Mouse (Mus musculus) gastrocnemius, adult 18-20 months (tissue): Measurements from ENCODE around the gene Tnrc6a. TPM values are rescaled to one million over a fixed set of nuclear protein-coding genes. Genes with fewer than 3 reads are reported as not detected.

ENCODE experiments used
- DNase-seq: peaks from one replicate; pipeline ENCODE4 v3.0.0; 2021; ENCODE audit warnings: low spot score
- total RNA-seq, 2 experiments: library from RNA; stranded (reverse); gene quantifications; 2 replicates each; pipeline ENCODE4 v1.2.3; 2021

The Tnrc6a gene
- total RNA-seq, 2 experiments from 2014 or later: 20.7 to 22.3 TPM

- DNase-seq: peak; percentile 23
Measured at GRCm38 (mm10) chr7:123124299-123124716, 623 bp downstream of the Tnrc6a start.

DNA sequence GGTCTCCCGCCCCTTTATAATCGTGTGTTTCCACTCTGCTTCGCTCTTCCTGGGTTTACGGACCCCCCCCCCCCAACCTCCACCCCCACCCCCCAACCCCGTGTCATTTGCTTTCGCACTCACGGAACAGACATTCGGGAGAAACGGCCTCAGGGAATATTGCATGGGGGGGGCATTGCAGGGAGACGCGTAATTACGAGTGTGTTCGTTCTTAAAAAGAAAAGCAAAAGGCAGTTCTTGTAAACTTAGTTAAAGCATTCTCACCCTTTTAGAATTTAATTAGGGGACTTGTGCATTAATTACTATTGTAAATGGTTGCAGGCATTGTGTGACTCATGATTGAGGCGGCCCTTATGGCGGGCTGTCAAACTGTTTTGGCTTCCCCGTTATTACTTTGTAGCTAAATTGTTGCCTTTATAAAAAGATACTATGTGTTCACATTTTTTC is 1.1 kb downstream of the Tnrc6a start:
- DNase-seq: no peak

GRCm38 (mm10) chr7:123126056-123126455 is 2.4 kb downstream of the Tnrc6a start:
- DNase-seq: no peak

DNA sequence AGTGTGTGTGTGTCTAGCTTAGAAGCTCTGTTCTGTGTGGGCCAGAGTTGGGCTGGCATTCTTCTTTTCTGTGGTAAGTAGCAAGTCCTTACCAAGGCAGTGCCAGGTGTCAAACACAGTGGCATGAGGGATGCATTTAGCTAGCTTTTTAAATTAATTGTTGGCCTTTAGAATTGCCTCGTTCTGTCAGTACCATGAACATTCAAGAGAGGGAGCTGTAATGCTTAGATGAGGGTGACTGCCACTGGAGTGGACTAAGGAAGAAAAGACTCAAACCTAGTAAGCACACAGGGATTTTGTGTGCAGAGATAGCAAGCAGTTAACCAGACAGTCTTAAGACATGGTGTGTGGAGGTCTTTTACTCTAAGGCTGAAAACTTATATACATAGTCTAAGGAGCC is 3.6 kb downstream of the Tnrc6a start:
- no peak for DNase-seq

DNA sequence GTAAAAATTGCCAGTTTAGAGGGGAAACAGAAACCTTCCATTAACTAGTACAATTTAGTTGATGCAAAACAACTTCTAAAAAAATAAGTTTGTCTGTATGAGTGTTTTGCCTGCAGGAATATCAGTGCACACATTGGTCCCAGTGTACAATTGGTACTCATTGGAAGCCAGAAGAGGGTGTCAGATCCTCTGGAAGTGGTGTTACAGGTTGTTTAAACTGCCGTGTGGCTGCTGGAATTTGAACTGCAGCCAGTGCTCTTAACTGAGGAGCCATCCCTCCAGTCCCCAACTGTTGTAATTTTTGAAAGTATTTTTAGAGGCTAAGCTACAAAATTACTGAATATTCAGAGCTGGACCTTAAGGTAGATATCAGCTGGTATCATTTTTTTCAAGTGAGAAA is 4.3 kb downstream of the Tnrc6a start:
- no peak for DNase-seq

DNA sequence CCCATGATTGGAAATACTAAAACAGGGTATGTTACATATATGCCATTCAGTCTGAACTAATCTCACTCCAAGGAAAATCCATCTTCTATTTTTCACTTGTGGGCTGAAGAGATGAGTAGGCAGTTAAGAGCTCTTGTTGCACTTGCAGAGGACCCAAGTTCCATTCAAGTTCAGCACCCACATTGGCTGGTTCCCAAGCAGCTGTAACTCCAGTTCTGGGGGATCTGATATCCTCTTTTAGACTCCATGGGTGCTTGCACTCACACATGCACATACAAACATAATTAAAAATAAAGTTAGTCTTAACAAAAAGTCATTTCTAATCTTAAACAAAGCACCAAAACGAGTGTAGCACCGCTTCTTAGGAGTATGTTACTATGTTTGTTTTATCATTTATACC is 5.4 kb downstream of the Tnrc6a start:
- DNase-seq: no peak

DNA sequence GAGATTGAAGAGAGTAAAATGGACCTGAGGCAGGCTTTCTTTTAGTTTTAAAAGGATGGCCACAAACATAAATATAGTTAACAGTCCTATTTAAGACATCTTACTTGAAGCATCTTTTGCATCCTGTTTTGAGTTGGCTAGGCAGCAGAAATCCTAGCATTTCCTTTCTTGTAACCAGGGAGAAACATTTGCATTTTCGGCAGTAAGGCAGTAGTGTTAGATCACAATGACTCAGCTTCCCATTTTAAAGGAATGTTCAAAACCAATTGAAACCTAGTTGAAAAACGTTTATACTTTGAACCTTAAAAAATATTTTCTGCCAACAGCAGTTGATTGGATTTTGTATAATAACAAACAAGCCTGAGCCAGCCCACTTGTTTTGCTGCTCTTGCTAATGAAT is 6.5 kb downstream of the Tnrc6a start:
- no peak for DNase-seq

GRCm38 (mm10) chr7:123132401-123132800 is 8.7 kb downstream of the Tnrc6a start:
- DNase-seq: no peak

- no peak for DNase-seq
Measured at GRCm38 (mm10) chr7:123134876-123135275, 11.2 kb downstream of the Tnrc6a start.

GRCm38 (mm10) chr7:123135655-123136054 is 12.0 kb downstream of the Tnrc6a start:
- no peak for DNase-seq

DNA sequence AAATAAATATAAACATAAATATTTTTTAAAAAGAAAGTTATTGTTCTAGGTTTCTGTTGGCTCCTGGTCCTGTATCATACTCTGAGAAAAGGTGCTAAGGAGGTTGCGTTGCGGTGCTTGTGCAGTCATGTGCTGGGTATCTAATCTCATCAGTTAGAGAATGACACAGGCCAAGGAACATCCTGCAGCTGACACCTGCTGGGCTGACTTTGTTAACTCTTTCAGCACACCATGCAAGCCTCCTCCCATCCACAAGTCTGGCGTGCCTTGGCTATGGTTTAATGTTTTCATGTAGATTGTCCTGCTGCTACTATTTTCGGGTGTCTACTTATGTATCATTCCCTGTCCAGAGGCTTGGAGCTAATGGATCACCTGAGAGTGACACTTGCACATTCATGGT is 14.3 kb downstream of the Tnrc6a start:
- DNase-seq: no peak

GRCm38 (mm10) chr7:123146141-123146846 is 22.6 kb downstream of the Tnrc6a start:
- no peak for DNase-seq

DNA sequence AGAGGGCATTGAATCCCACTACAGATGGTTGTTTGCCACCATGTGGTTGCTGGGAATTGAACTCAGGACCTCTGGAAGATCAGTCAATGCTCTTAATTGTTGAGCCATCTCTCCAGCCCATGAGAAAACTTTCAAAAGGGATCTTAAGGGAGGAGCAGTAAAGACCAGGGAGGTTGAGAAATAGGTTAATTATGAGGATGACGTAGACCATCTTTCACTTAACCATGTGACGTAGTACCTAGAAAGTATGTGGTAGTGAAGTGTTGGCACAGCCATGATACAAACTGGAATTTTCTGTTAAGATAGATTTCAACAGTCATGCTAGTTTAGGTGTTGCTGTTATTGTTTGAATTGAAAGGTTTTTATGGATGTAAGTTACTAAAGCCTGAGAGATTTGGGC is 24.1 kb downstream of the Tnrc6a start:
- DNase-seq: no peak

DNA sequence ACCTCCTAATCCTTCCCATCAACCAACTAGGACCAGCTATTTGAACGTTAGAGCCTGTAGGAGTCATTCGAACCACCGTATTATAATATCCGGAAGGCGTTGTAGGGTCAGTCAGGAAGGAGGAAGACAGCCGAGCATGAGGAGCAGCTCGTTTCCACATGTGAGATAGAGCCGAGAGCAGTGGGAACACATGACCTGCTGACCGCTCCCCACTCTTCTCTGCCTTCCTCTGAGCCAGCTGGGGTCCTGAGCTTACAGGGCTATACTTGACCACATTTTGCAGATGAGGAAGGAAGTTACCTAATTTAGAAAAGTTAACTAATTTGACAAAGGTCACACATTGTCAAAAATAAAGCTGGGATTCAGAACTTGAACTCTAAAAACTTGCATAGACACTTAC is 25.2 kb downstream of the Tnrc6a start:
- DNase-seq: no peak

DNA sequence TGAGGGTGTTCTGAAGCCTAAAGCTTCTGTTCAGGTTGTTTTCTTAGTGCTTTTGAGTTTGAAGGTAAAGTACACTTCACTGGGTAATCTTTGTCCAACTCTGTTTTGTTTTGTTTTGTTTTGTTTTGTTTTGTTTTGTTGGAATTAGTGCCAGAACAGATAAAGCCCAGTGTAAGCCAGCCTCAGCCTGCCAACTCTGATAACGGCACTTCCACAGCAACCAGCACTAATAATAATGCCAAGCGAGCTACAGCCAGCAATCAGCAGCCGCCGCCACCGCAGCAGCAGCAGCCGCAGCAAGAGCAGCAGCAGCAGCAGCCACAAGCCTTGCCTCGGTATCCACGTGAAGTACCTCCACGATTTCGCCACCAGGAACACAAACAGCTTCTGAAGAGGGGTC is 38.7 kb downstream of the Tnrc6a start:
- no peak for DNase-seq

- DNase-seq: no peak
Measured at GRCm38 (mm10) chr7:123167436-123167835, 43.8 kb downstream of the Tnrc6a start.

GRCm38 (mm10) chr7:123169618-123170017 is 45.9 kb downstream of the Tnrc6a start:
- no peak for DNase-seq

DNA sequence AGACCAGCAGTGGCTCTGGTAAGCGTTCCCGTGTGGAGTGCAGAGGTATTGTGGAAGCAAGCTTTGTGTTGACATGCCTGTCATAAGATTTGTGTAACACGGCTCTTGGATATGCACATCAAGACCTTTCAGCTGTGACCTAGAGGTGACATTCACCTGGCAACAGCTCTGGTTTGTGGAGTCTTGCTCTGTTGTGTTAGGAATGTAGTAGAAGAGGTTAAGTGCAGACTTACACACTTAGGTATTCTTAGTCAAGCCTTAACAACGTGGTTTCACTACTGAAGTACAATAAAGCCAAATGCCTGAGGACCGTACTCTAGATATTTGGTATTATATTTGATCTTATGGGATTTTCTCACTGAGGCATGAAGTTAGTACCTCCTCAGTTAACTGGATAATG is 48.4 kb downstream of the Tnrc6a start:
- DNase-seq: no peak

DNA sequence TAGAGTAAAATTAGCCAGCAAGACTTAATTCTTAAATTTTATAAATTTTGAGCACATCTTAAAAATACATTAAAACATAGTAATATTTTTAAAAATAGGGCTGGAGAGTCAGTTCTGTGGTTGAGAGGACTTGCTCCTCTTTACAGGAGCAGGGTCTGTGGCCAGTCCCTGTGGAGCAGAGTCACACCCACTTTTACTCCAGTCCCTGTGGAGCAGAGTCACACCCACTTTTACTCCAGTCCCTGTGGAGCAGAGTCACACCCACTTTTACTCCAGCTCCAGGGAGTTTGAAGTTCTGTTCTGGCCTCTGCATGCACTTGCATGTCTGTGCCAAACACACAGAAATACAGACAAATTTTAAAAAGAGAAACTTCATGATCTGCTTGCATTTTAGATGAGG is 53.5 kb downstream of the Tnrc6a start:
- DNase-seq: no peak

GRCm38 (mm10) chr7:123181787-123182701 is 58.4 kb downstream of the Tnrc6a start:
- DNase-seq: no peak

- no peak for DNase-seq
Measured at GRCm38 (mm10) chr7:123184891-123185290, 61.2 kb downstream of the Tnrc6a start.

DNA sequence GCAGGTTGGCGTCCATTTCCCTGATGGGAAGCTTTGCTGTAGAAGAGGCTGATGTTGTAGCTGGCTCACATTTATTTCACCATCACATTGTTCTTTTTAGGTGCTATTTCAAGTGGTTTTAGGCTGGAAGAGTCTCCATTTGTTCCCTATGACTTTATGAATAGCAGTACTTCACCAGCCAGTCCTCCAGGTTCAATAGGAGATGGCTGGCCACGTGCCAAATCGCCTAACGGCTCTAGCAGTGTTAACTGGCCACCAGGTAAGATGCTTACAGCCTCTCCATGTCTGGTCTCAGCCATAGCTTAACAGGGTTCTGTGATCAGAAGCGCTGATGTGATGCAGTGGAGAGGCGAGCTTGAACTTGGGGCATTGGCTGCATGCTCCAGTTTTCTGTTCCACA is 62.8 kb downstream of the Tnrc6a start:
- no peak for DNase-seq

- no peak for DNase-seq
Measured at GRCm38 (mm10) chr7:123187246-123187645, 63.6 kb downstream of the Tnrc6a start.
